Mouse (Mus musculus) intestine, postnatal 0 days (tissue): ENCODE results near the gene Mamdc4. TPM values are rescaled to one million over a fixed set of nuclear protein-coding genes. Genes with fewer than 3 reads are reported as not detected.
A peak's percentile ranks its signal among the peaks of the same experiment; 100 is the strongest.

ENCODE experiments used
- ATAC-seq: fragments of 200-750 bp; cut with Nextera tagmentation; 2 replicates; pipeline ENCODE4 v1.8.0; 2017; ENCODE audit warnings: mild to moderate bottlenecking, moderate TSS enrichment, moderate library complexity
- H3K27ac ChIP-seq: fragments of 300-500 bp; sonication (generic); 2 replicates; pipeline ENCODE4 v1.5.1; 2014; ENCODE audit warnings: mild to moderate bottlenecking, low read depth, low read length, moderate library complexity
- H3K27me3 ChIP-seq: fragments of 300-500 bp; sonication (generic); replicated peaks from 2 replicates; pipeline ENCODE4 v1.6.1; 2014; ENCODE audit warnings: low read length, mixed read lengths; ENCODE audit not compliant: control insufficient read depth, insufficient read depth
- H3K36me3 ChIP-seq: fragments of 300-500 bp; sonication (generic); 2 replicates; pipeline ENCODE4 v1.6.1; 2014; ENCODE audit warnings: mild to moderate bottlenecking, moderate library complexity; ENCODE audit not compliant: control insufficient read depth, insufficient read depth
- H3K4me1 ChIP-seq: fragments of 300-500 bp; sonication (generic); replicated peaks from 2 replicates; pipeline ENCODE4 v1.6.1; 2014; ENCODE audit warnings: antibody characterized with exemption, low read length, mixed read lengths; ENCODE audit not compliant: control insufficient read depth, insufficient read depth
- H3K4me2 ChIP-seq: fragments of 300-500 bp; sonication (generic); replicated peaks from 2 replicates; pipeline ENCODE4 v1.6.1; 2014; ENCODE audit warnings: low read depth, mild to moderate bottlenecking, moderate library complexity
- H3K4me3 ChIP-seq: fragments of 300-500 bp; sonication (generic); 2 replicates; pipeline ENCODE4 v1.5.1; 2014; ENCODE audit warnings: low read depth, low read length
- H3K9ac ChIP-seq: fragments of 300-500 bp; sonication (generic); 2 replicates; pipeline ENCODE4 v1.6.1; 2014; ENCODE audit warnings: mild to moderate bottlenecking, low read depth, low read length
- H3K9me3 ChIP-seq: fragments of 300-500 bp; sonication (generic); 2 replicates; pipeline ENCODE4 v1.6.1; 2016; ENCODE audit warnings: mixed run types; ENCODE audit not compliant: control insufficient read depth
- CTCF ChIP-seq: sonication (generic); IDR thresholded peaks from 2 replicates; pipeline ENCODE4 v1.5.1; 2016; ENCODE audit warnings: low read depth, mild to moderate bottlenecking, control low read depth, antibody characterized with exemption, moderate library complexity
- whole genome bisulfite sequencing: fragments of 180-500 bp; shearing (Covaris S2); extraction: QIAGEN DNeasy Blood & Tissue Kit; methylation state at CpG from one replicate; pipeline ENCODE4 v1.1.7; 2014; 5-methylcytosine and 5-hydroxymethylcytosine counted together
- polyA plus RNA-seq: library from polyadenylated mRNA; unstranded; fragments of >200 nt; fragmentation: Nextera tagmentation; extraction: Ambion mirVana; gene quantifications from 2 replicates; pipeline ENCODE4 v1.2.1, GENCODE M21; 2015

Mamdc4 gene
- polyA plus RNA-seq, 1 experiment from 2014 or later, result 588 TPM

DNA sequence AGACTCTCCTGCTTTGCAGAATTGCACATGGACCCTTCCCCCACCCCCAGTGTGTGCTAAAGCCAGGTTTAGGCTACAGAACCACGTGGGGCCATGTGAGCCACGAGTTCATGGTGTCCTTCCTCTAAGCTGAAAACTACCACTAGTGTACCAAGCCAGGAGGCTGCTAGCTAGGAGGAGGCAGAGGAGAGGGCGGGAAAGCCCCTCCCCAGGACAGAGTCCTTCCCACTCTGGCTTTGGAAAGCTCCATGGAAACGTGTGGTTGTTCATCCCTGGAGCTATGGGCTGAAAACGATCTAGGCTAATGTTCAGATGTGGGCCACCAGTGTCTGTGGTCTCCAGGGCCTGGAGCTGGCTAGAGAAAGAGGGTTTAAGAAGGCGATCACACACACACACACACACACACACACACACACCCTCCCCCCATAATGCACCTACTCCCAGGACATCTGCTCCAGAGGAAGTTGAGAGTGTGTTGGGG, 6.0 kb upstream of the Mamdc4 start:
- 31% methylated on average over 6 of the region's 6 CpGs for WGBS
- peak overlapping the region; percentile 75 for H3K4me2 ChIP-seq

GRCm38 (mm10) chr2:25579737-25580460, 5.3 kb upstream of the Mamdc4 start:
- H3K27me3 ChIP-seq, result peaks cover 43% of the 10 kb centered on the region
- no peak overlapping the region for H3K27ac ChIP-seq
- H3K9me3 ChIP-seq, result no peaks in the 10 kb centered on the region
- 2% methylated on average over 27 of the region's 27 CpGs for WGBS
- H3K4me1 ChIP-seq, result peaks cover 34% of the 10 kb centered on the region
- no peak for ATAC-seq
- TF ChIP-seq CTCF, result peak; percentile 79
- H3K4me2 ChIP-seq, result peak overlapping the region; percentile 66
- peak overlapping the region; percentile 1; the same call in 1 of the 2 replicates for H3K9ac ChIP-seq
- H3K36me3 ChIP-seq, result peaks cover 8% of the 10 kb centered on the region
- peak overlapping the region; percentile 29 for H3K4me3 ChIP-seq

More for the DNA sequence above, 6.0 kb upstream of the Mamdc4 start:
- H3K36me3 ChIP-seq, result peaks cover 15% of the 10 kb centered on the region
- peaks cover 43% of the 10 kb centered on the region for H3K27me3 ChIP-seq
- H3K9me3 ChIP-seq, result no peaks in the 10 kb centered on the region
- no peak overlapping the region for H3K9ac ChIP-seq
- no peak for ATAC-seq
- no peak overlapping the region for H3K27ac ChIP-seq
- H3K4me1 ChIP-seq, result peaks cover 32% of the 10 kb centered on the region
- TF ChIP-seq CTCF, result no peak
- H3K4me3 ChIP-seq, result no peak overlapping the region

DNA sequence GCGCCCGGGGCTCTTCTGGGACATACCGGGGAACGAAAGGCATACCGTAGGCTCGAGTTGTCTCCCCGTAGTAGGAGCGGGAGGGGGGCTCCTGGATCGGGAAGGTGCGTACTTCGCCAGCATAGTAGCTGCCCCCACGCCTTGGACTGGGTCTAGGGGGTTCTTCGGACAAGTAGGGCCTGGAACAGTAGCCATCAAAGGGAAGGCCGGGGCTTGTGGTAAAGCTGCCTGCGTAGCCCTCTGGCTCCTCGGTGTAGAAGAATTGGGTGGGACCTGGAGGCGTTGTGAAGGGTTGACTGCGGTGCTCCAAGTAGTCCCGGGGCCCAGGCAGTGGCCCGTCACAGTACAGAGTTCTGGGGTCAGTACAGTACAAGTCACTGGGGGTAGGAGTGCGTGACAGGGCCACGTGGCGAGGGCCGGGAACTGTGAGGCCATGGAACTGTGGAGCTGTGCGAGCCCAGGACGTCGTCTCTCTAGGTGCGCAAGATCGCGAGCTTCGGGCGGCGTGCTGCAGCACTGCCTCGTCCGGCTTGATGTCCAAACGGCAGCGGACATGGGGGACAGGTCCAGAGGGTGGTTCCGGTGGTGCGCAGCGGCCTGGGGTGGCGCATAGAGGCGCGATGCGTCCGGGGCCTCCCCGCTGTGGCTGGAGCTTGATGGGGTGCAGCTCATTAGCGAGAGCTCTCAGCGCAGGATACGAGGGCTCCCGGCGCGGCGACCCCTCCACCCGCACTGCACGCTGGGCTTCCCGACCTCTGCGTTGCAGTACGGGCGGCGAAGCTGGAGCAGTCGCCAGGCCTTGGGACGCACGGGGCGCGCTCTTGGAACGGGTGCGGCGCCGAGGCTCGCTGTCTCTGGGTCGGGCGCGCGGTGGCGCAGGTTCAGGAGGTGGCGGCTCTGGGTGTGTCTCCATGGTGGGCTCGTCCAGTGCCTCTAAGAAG, 4.4 kb upstream of the Mamdc4 start:
- peaks cover 7% of the 10 kb centered on the region for H3K36me3 ChIP-seq
- H3K4me2 ChIP-seq, result peak overlapping the region; percentile 66
- peaks cover 43% of the 10 kb centered on the region for H3K27me3 ChIP-seq
- WGBS, result 10% methylated on average over 77 of the region's 77 CpGs
- no peak overlapping the region for H3K27ac ChIP-seq
- ATAC-seq, result no peak
- no peaks in the 10 kb centered on the region for H3K9me3 ChIP-seq
- H3K9ac ChIP-seq, result no peak overlapping the region
- peaks cover 34% of the 10 kb centered on the region for H3K4me1 ChIP-seq
- no peak for TF ChIP-seq CTCF
- peak overlapping the region; percentile 29 for H3K4me3 ChIP-seq

DNA sequence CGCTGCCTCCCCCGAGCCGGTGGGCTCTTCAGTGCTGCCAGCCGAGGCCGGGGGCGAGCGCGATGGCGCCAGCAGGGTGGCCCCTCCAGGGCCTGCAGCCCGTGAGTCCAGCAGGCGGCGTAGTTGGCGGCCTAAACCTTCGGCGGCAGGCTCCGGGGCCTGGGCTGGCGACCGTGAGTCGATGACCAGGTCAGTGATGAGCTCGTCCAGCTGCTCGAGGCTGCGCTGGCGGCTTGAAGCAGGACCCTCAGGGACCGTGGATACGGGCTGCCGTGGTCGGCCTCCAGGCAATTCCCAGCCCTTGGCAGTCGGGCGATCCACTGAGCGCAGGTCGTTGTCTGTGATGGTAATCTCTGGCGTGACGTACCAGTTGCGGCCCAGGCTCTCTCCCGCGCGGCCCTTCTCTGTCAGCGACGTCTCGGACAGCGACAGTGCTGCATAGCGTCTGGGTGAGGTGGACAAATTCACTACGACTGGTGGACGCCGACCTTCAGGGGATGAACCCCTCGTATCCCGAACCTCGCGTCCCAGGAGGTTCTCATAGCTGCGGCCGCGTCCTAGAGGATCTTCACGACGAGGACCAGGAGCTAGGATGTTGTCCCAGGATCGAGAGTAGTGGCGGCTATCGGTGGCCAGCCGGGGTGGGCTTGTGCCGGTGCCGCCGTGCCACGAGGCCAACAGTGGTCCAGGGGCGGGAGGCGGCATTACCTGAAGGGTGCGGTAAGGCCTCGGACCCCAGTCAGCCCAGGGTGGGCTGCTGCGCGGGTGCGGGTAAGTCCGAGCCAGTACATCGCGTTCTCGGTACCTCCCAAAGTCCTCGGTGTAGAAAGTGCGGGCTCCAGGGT, 3.5 kb upstream of the Mamdc4 start:
- Histone ChIP-seq H3K4me1 (peaks cover 34% of the 10 kb centered on the region), H3K27me3 (peaks cover 43% of the 10 kb centered on the region)

DNA sequence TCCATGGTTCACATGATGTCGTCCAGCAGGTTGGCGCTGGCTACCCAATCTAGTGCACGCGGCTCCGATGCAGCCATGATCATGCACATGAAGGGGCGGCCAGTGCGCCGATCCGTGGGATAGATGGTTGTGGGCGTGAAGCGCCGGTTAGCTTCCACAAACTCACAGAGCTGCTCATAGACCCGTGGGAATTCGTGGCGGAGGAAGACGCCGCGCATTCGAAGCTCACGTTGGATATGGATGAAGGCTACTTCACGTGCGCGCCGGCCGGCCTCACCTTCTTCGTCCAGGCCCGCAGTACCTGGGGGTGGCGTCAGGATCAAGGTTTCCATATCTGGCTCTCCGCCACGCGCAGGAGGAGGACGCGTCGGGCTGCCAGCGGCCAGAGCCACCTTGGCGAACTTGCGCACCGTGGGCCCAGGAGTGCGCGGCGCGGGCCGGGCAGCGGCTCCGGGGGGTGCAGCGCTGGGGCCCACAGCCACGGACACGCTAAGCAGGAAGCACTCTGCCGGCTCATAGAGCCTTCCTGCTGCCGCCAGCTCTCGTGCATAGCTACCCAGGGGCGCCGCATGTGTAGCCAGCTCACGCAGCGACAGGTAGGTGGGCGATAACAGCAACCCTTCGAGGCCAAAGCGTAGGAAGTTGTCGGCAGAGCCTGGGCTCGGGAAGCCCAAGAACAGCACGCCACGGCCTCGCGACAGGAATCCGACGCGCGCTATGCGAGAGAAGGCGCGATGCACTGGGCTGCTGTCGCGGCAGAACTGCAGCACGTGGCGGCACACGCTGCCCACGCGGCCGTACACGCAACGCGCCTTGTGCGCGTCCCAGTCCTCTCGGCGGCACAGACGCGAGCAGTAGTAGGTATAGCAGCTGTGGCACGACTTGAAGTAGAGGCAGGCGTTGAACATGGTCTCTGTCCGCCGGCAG, 2.6 kb upstream of the Mamdc4 start:
- Histone ChIP-seq H3K9ac (no peak overlapping the region), H3K36me3 (no peaks in the 10 kb centered on the region), H3K4me1 (peaks cover 33% of the 10 kb centered on the region), H3K27me3 (peaks cover 43% of the 10 kb centered on the region), H3K9me3 (no peaks in the 10 kb centered on the region), H3K4me3 (peak overlapping the region; percentile 29), H3K4me2 (peak overlapping the region; percentile 66), H3K27ac (no peak overlapping the region)
- no peak for ATAC-seq
- TF ChIP-seq CTCF, result no peak
- 34% methylated on average over 91 of the region's 92 CpGs for WGBS

More for the DNA sequence above, 3.5 kb upstream of the Mamdc4 start:
- H3K36me3 ChIP-seq, result peaks cover 4% of the 10 kb centered on the region
- H3K9ac ChIP-seq, result no peak overlapping the region
- H3K9me3 ChIP-seq, result no peaks in the 10 kb centered on the region
- no peak for ATAC-seq
- H3K4me2 ChIP-seq, result peak overlapping the region; percentile 66
- 21% methylated on average over 75 of the region's 75 CpGs for WGBS
- peak overlapping the region; percentile 29 for H3K4me3 ChIP-seq
- TF ChIP-seq CTCF, result peak; percentile 51
- no peak overlapping the region for H3K27ac ChIP-seq
